Mouse (Mus musculus) embryonic fibroblast, embryonic 13.5 days (primary cell): ENCODE measurements at regions not wholly inside any gene's neighbourhood (a gene's known extent, or its start where the extent isn't known, plus 50 kb on each side); places are given as distances from the start of the nearest gene placed in this dataset.

Experiments used
- CTCF ChIP-seq: IDR thresholded peaks from 2 replicates; pipeline ENCODE4 v1.5.1; 2011; ENCODE audit warnings: mild to moderate bottlenecking, control low read depth, low read length, moderate library complexity, borderline replicate concordance; ENCODE audit not compliant: insufficient read depth
- POLR2A ChIP-seq: IDR thresholded peaks from 2 replicates; pipeline ENCODE4 v1.6.1; 2011; ENCODE audit warnings: low read depth, mild to moderate bottlenecking, control low read depth, low read length, moderate library complexity

- TF ChIP-seq CTCF = no peak
- no peak for TF ChIP-seq POLR2A
These were observed 75.4 kb downstream of the Gm11983 start for GRCm38 (mm10) chr11:6761876-6762628.
